Mouse (Mus musculus): ENCODE results near the gene Raver2. TPM values are rescaled to one million over a fixed set of nuclear protein-coding genes. Genes with fewer than 3 reads are reported as not detected.

The Raver2 gene
- total and polyA plus RNA-seq, 3 experiments: 0.04 TPM; not detected in 2

GRCm38 (mm10) chr4:101144361-101144760 is 75.6 kb downstream of the Raver2 start:
- H3K27ac ChIP-seq (ENCODE audit: insufficient read depth, low read depth): no peak overlapping the region
- in situ Hi-C loops (cut with MboI; ENCODE audit: low pct_ligation_motif_present, low pct_unique_long_range_greater_than_20kb, low sequenced_read_pairs): loop anchor here (10.0 kb wide), 1 partner anchor 150 kb away; no protein-coding TSS in a partner anchor
- no peaks in the 10 kb centered on the region for H3K27me3 ChIP-seq (replicated peaks)
- H3K4me1 ChIP-seq (ENCODE audit: control insufficient read depth in 1 of 2, insufficient read depth in 2 of 2): peaks cover 10 to 38% of the 10 kb centered on the region in 2 experiments
- no peaks in the 10 kb centered on the region for H3K9me3 ChIP-seq (replicated peaks; ENCODE audit: low read length)
- H3K4me3 ChIP-seq (replicated peaks in 1 of 3; ENCODE audit: low read depth in 2 of 3, low read length in 2 of 3, poor library complexity in 1 of 3): no peak overlapping the region
- no peak overlapping the region for H3K4me2 ChIP-seq (ENCODE audit: insufficient read depth, low read depth, poor library complexity, severe bottlenecking)
- no peak for DNase-seq (ENCODE audit: extremely low read depth)
- TF ChIP-seq JUND (conservative IDR thresholded peaks at IDR 0.05; ENCODE audit: low read depth, low read length) (no peak), ELF1 (IDR thresholded peaks at IDR 0.05; ENCODE audit: low read depth, low read length) (no peak), NELFE (IDR thresholded peaks at IDR 0.05; ENCODE audit: low read depth, low read length) (no peak), E2F4 (IDR thresholded peaks at IDR 0.05; ENCODE audit: insufficient replicate concordance, low read depth, low read length) (no peak), POLR2A (IDR thresholded peaks at IDR 0.05; ENCODE audit: low read depth, low read length) (no peak), CHD1 (IDR thresholded peaks at IDR 0.05; ENCODE audit: low read depth, low read length) (no peak), GABPA (IDR thresholded peaks at IDR 0.05; ENCODE audit: insufficient replicate concordance, low read depth, low read length) (no peak), RAD21 (IDR thresholded peaks at IDR 0.05; ENCODE audit: low read depth, low read length) (no peak), JUN (IDR thresholded peaks at IDR 0.05; ENCODE audit: insufficient read depth, low read depth, low read length) (no peak), ZC3H11A (IDR thresholded peaks at IDR 0.05; ENCODE audit: low read depth, low read length) (no peak), UBTF (IDR thresholded peaks at IDR 0.05; ENCODE audit: low read depth, low read length) (no peak), PAX5 (IDR thresholded peaks at IDR 0.05; ENCODE audit: low read length) (no peak), TCF12 (IDR thresholded peaks at IDR 0.05; ENCODE audit: low read depth, low read length) (no peak), HCFC1 (IDR thresholded peaks at IDR 0.05; ENCODE audit: low read depth, low read length) (no peak), ZMIZ1 (IDR thresholded peaks at IDR 0.05; ENCODE audit: low read depth, low read length) (no peak), USF1 (IDR thresholded peaks at IDR 0.05; ENCODE audit: low read depth, low read length) (no peak)
- dilution Hi-C loops (cut with MboI; ENCODE audit: extremely low pct_ligation_motif_present, extremely low pct_unique_long_range_greater_than_20kb, low sequenced_read_pairs): no loop called here
- no peak overlapping the region for H3K9ac ChIP-seq (ENCODE audit: insufficient read depth, low read depth)
- peaks cover 0 to 5% of the 10 kb centered on the region in 2 experiments for H3K36me3 ChIP-seq (replicated peaks in 1 of 2; ENCODE audit: control insufficient read depth in 1 of 2, insufficient read depth in 1 of 2, low read length in 1 of 2)
- no peaks in the 10 kb centered on the region for H3K79me2 ChIP-seq (replicated peaks; ENCODE audit: control insufficient read depth, extremely low read depth, insufficient read depth, poor library complexity, severe bottlenecking)

GRCm38 (mm10) chr4:101144790-101145189 is 76.0 kb downstream of the Raver2 start:
- dilution Hi-C loops (cut with MboI; ENCODE audit: extremely low pct_ligation_motif_present, extremely low pct_unique_long_range_greater_than_20kb, low sequenced_read_pairs): no loop called here
- Histone ChIP-seq H3K4me1 (ENCODE audit: control insufficient read depth in 1 of 2, insufficient read depth in 2 of 2) (peaks cover 10 to 38% of the 10 kb centered on the region in 2 experiments), H3K36me3 (replicated peaks in 1 of 2; ENCODE audit: control insufficient read depth in 1 of 2, insufficient read depth in 1 of 2, low read length in 1 of 2) (peaks cover 0 to 9% of the 10 kb centered on the region in 2 experiments), H3K4me3 (replicated peaks in 1 of 3; ENCODE audit: low read depth in 2 of 3, low read length in 2 of 3, poor library complexity in 1 of 3) (no peak overlapping the region), H3K9me3 (replicated peaks; ENCODE audit: low read length) (no peaks in the 10 kb centered on the region), H3K79me2 (replicated peaks; ENCODE audit: control insufficient read depth, extremely low read depth, insufficient read depth, poor library complexity, severe bottlenecking) (no peaks in the 10 kb centered on the region), H3K27me3 (replicated peaks) (no peaks in the 10 kb centered on the region), H3K4me2 (ENCODE audit: insufficient read depth, low read depth, poor library complexity, severe bottlenecking) (no peak overlapping the region), H3K9ac (ENCODE audit: insufficient read depth, low read depth) (no peak overlapping the region), H3K27ac (ENCODE audit: insufficient read depth, low read depth) (no peak overlapping the region)
- TF ChIP-seq ZC3H11A (IDR thresholded peaks at IDR 0.05; ENCODE audit: low read depth, low read length) (no peak), SMC3 (IDR thresholded peaks at IDR 0.05; ENCODE audit: low read depth, low read length) (no peak), SIN3A (IDR thresholded peaks at IDR 0.05; ENCODE audit: low read length) (no peak), ETS1 (conservative IDR thresholded peaks at IDR 0.05; ENCODE audit: low read depth, low read length) (no peak), NELFE (IDR thresholded peaks at IDR 0.05; ENCODE audit: low read depth, low read length) (no peak), MAFK (IDR thresholded peaks at IDR 0.05; ENCODE audit: insufficient replicate concordance, low read length) (no peak), CHD2 (IDR thresholded peaks at IDR 0.05; ENCODE audit: low read length) (no peak), E2F4 (IDR thresholded peaks at IDR 0.05; ENCODE audit: insufficient replicate concordance, low read depth, low read length) (no peak), POLR2AphosphoS2 (IDR thresholded peaks at IDR 0.05; ENCODE audit: low read depth, low read length) (no peak), RAD21 (IDR thresholded peaks at IDR 0.05; ENCODE audit: low read depth, low read length) (no peak), KAT2A (IDR thresholded peaks at IDR 0.05; ENCODE audit: insufficient replicate concordance, low read length) (no peak)
- in situ Hi-C loops (cut with MboI; ENCODE audit: low pct_ligation_motif_present, low pct_unique_long_range_greater_than_20kb, low sequenced_read_pairs): loop anchor here (10.0 kb wide), 1 partner anchor 150 kb away; no protein-coding TSS in a partner anchor
- DNase-seq (ENCODE audit: extremely low read depth): no peak
